ENCODE assay signal across 22 mouse cellular contexts in genomic region chr14:73891451-73891850, GRCm38 (mm10).
"Had no signal": no experiment of that assay in that cellular context is flagged by ENCODE, and none has a peak within 500 bp of the region (broad histone marks: within the 10 kb centered on the region; RNA-seq: fewer than 3 reads in every experiment).

No protein-coding gene starts in this region.

- H3K27me3 ChIP-seq: heart, embryonic 13.5 days; heart, embryonic 15.5 days; hindbrain, embryonic 13.5 days; hindbrain, embryonic 15.5 days; limb, embryonic 13.5 days; liver, embryonic 12.5 days had no signal

- DNase-seq: gastrocnemius, postnatal 14 days; gastrocnemius, postnatal 36 days; heart, adult 11 months; heart, adult 2 months; heart, postnatal 14 days; heart, postnatal 36 days; kidney, adult 2 months; kidney, postnatal 10 days; kidney, postnatal 25 days; kidney, postnatal 4 days; left cerebral cortex, postnatal 4 days had no signal

- H3K9ac ChIP-seq: heart, embryonic 13.5 days; heart, embryonic 15.5 days; hindbrain, embryonic 13.5 days; hindbrain, embryonic 15.5 days; limb, embryonic 13.5 days; limb, embryonic 15.5 days; liver, embryonic 12.5 days; liver, embryonic 14.5 days had no signal

- H3K4me3 ChIP-seq: heart, adult 2 months; heart, embryonic 13.5 days; heart, embryonic 15.5 days; hindbrain, embryonic 13.5 days; hindbrain, embryonic 15.5 days; layer of hippocampus, adult 2 months; limb, embryonic 13.5 days; limb, embryonic 15.5 days; liver, embryonic 12.5 days had no signal

- H3K4me1 ChIP-seq: heart, embryonic 15.5 days; hindbrain, embryonic 13.5 days; hindbrain, embryonic 15.5 days; limb, embryonic 13.5 days; limb, embryonic 15.5 days had no signal

- ATAC-seq: hindbrain, postnatal 0 days; intestine, postnatal 0 days; liver, embryonic 12.5 days had no signal

- H3K36me3 ChIP-seq: heart, embryonic 13.5 days; heart, embryonic 15.5 days; hindbrain, embryonic 13.5 days; hindbrain, embryonic 15.5 days; limb, embryonic 13.5 days; limb, embryonic 15.5 days; liver, embryonic 12.5 days had no signal

- H3K9me3 ChIP-seq: heart, embryonic 13.5 days; heart, embryonic 15.5 days; hindbrain, embryonic 13.5 days; hindbrain, embryonic 15.5 days; limb, embryonic 13.5 days; limb, embryonic 15.5 days; liver, embryonic 12.5 days had no signal

- H3K27ac ChIP-seq: heart, adult 2 months; heart, embryonic 13.5 days; heart, embryonic 15.5 days; hindbrain, embryonic 13.5 days; hindbrain, embryonic 15.5 days; hindbrain, postnatal 0 days; layer of hippocampus, adult 2 months; limb, embryonic 13.5 days; limb, embryonic 15.5 days; liver, embryonic 12.5 days; liver, embryonic 14.5 days had no signal
